Mouse (Mus musculus): ENCODE measurements around the gene Hnf4a.
A peak's percentile ranks its signal among the peaks of the same experiment; 100 is the strongest.

- peak; percentile 53; the same call in 1 of the 2 replicates for TF ChIP-seq EP300 (IDR thresholded peaks at IDR 0.05; ENCODE audit: low read depth)
- TF ChIP-seq CTCF (IDR thresholded peaks at IDR 0.05; ENCODE audit: low read depth): no peak
Observed at GRCm38 (mm10) chr2:163555417-163555816, 48.8 kb downstream of the Hnf4a start.

Measured in liver, postnatal 0 days (tissue).